Mouse (Mus musculus) ES-Bruce4 (cell line): Measurements from ENCODE around the gene Wdr64.

Experiments used
- CTCF ChIP-seq: IDR thresholded peaks from one replicate; pipeline ENCODE4 v1.8.1; 2011; ENCODE audit warnings: low read depth, low read length
- EP300 ChIP-seq: IDR thresholded peaks from 2 replicates; pipeline ENCODE4 v1.6.1; 2011; ENCODE audit warnings: low read depth, low read length; ENCODE audit not compliant: insufficient read depth
- POLR2A ChIP-seq: IDR thresholded peaks from one replicate; pipeline ENCODE4 v1.8.1; 2011; ENCODE audit warnings: low read length; ENCODE audit not compliant: insufficient read depth

- TF ChIP-seq CTCF (no peak), POLR2A (no peak), EP300 (no peak)
These were observed 23.3 kb upstream of the Wdr64 start for GRCm38 (mm10) chr1:175675116-175675515.
